Mouse (Mus musculus) G1E (cell line): Measurements from ENCODE around the gene Kif19a. TPM values are rescaled to one million over a fixed set of nuclear protein-coding genes. Genes with fewer than 3 reads are reported as not detected.

Source experiments
- ATAC-seq: 2 replicates; pipeline ENCODE4 v1.8.0; 2016; ENCODE audit warnings: mild to moderate bottlenecking; ENCODE audit not compliant: insufficient number of reproducible peaks, poor library complexity, low FRiP score, severe bottlenecking; ENCODE audit errors: extremely low read depth
- DNase-seq: peaks from one replicate; pipeline ENCODE4 v3.0.0; 2012; ENCODE audit warnings: low spot score
- H3K27me3 ChIP-seq: 2 replicates; pipeline ENCODE4 v1.6.1; 2012; ENCODE audit warnings: mild to moderate bottlenecking, low read length, inconsistent platforms; ENCODE audit not compliant: insufficient read depth
- H3K36me3 ChIP-seq: replicated peaks from 2 replicates; pipeline ENCODE3; 2012; ENCODE audit warnings: mild to moderate bottlenecking, inconsistent platforms
- H3K4me1 ChIP-seq: 2 replicates; pipeline ENCODE4 v1.6.1; 2012; ENCODE audit warnings: low read depth, low read length, inconsistent platforms, mixed read lengths; ENCODE audit not compliant: insufficient read depth
- H3K4me3 ChIP-seq: 2 replicates; pipeline ENCODE4 v1.5.1; 2012; ENCODE audit warnings: low read depth, mild to moderate bottlenecking, inconsistent platforms, low read length, moderate library complexity, mixed read lengths
- H3K9me3 ChIP-seq: replicated peaks from 2 replicates; pipeline ENCODE4 v1.6.1; 2012; ENCODE audit warnings: inconsistent platforms
- CTCF ChIP-seq: IDR thresholded peaks from 2 replicates; pipeline ENCODE4 v1.5.1; 2012; ENCODE audit warnings: low read depth, low read length, inconsistent platforms, mixed read lengths
- GATA1 ChIP-seq: IDR thresholded peaks from 2 replicates; pipeline ENCODE4 v1.6.1; 2012; ENCODE audit warnings: borderline replicate concordance, low read length, inconsistent platforms, mixed read lengths
- GATA2 ChIP-seq: IDR thresholded peaks from 2 replicates; pipeline ENCODE4 v1.6.1; 2012; ENCODE audit warnings: low read depth, low read length, inconsistent platforms, borderline replicate concordance
- POLR2AphosphoS5 ChIP-seq: IDR thresholded peaks from 2 replicates; pipeline ENCODE4 v1.6.1; 2012; ENCODE audit warnings: low read depth, low read length, inconsistent platforms; ENCODE audit not compliant: insufficient replicate concordance
- TAL1 ChIP-seq: conservative IDR thresholded peaks from 2 replicates; pipeline ENCODE4 v1.6.1; 2012; ENCODE audit warnings: low read depth, low read length, inconsistent platforms, mixed read lengths
- polyA plus RNA-seq: library from polyadenylated mRNA; stranded (reverse); fragments of >175 nt; gene quantifications from 2 replicates; pipeline ENCODE4 v1.2.3, GENCODE M21; 2012
- total RNA-seq, 2 experiments: library from RNA; stranded (forward) in 1 of 2; stranded (reverse) in 1 of 2; fragments of 200-1000 nt in 1 of 2; fragments of >200 nt in 1 of 2; fragmentation: Nextera tagmentation in 1 of 2; gene quantifications; 2 replicates each; pipeline ENCODE4 v1.2.3; 2014 to 2017

The Kif19a gene
- total and polyA plus RNA-seq, 3 experiments: not detected

GRCm38 (mm10) chr11:114790171-114790570 lies 25.0 kb downstream of the Kif19a start:
- ATAC-seq (no peak), DNase-seq (no peak)
- H3K4me3 ChIP-seq: no peak overlapping the region
- no peaks in the 10 kb centered on the region for H3K36me3 ChIP-seq
- no peaks in the 10 kb centered on the region for H3K4me1 ChIP-seq
- no peak for TF ChIP-seq TAL1
- no peak for TF ChIP-seq CTCF
- H3K9me3 ChIP-seq: peaks cover 93% of the 10 kb centered on the region
- H3K27me3 ChIP-seq: no peaks in the 10 kb centered on the region; the same call in 1 of the 2 replicates

DNA sequence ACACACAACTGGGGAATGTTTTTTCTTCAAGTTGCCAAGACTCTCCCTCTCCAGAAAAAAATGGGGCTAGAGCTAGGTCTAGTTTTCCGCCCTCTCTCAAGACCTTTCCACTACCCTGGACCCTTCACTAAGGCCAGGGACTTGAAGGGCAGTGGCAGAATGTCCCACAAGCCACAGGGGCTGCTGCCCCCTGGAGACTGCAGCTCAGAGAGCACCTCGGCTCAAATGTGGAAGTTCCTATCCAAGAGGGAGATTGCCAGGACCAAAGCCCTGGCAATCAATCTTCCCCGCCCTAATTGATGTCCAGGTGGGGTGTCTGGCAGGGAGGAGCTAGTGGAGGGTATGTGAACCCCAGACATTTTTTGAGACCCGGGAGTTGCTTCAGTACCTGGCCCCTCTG lies 25.7 kb downstream of the Kif19a start:
- H3K27me3 ChIP-seq: no peaks in the 10 kb centered on the region; the same call in 1 of the 2 replicates
- no peak for TF ChIP-seq POLR2AphosphoS5
- TF ChIP-seq GATA2: no peak
- no peak for TF ChIP-seq CTCF
- no peak for TF ChIP-seq GATA1
- no peak for TF ChIP-seq TAL1
- H3K4me1 ChIP-seq: no peaks in the 10 kb centered on the region
- no peaks in the 10 kb centered on the region for H3K36me3 ChIP-seq
- ATAC-seq: no peak
- H3K9me3 ChIP-seq: peaks cover 93% of the 10 kb centered on the region
- no peak for DNase-seq
- H3K4me3 ChIP-seq: no peak overlapping the region

- ATAC-seq (no peak), DNase-seq (no peak)
- H3K9me3 ChIP-seq: peaks cover 93% of the 10 kb centered on the region
- H3K4me3 ChIP-seq: peak overlapping the region; percentile 33; the same call in 1 of the 2 replicates
- H3K4me1 ChIP-seq: no peaks in the 10 kb centered on the region
- no peaks in the 10 kb centered on the region; the same call in 1 of the 2 replicates for H3K27me3 ChIP-seq
- no peak for TF ChIP-seq POLR2AphosphoS5
- TF ChIP-seq TAL1: no peak
- no peak for TF ChIP-seq GATA2
- no peak for TF ChIP-seq CTCF
- no peak for TF ChIP-seq GATA1
- no peaks in the 10 kb centered on the region for H3K36me3 ChIP-seq
These were observed 26.2 kb downstream of the Kif19a start for GRCm38 (mm10) chr11:114791351-114791889.

DNA sequence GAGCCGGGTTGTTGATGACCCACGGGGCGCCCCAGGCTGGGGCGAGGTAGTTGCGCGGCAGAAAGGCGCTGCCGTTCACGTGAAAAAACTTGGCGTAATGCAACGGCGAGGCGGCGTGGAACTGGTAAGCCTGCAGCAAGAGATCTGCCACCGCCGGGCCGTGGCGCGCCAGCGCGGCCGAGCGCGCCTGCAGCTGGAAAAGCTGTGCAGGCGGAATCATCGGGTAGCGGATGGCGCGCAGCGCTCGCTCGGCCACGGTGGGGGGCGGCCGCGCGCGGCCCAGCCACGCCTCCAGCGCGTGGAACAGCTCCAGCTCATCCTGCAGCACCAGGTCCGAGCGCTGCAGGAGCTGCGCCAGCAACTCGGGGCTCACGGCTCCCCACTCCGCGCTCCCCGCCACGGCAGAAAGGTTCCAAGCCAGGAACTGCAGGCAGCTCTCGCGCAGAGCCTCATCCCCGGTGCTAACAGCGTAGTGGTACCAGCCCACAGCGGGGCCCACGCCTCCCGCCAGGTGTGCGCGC lies 26.8 kb downstream of the Kif19a start:
- no peaks in the 10 kb centered on the region; the same call in 1 of the 2 replicates for H3K27me3 ChIP-seq
- H3K4me1 ChIP-seq: no peaks in the 10 kb centered on the region
- no peaks in the 10 kb centered on the region for H3K36me3 ChIP-seq
- DNase-seq (no peak), ATAC-seq (no peak)
- H3K9me3 ChIP-seq: peaks cover 93% of the 10 kb centered on the region
- peak overlapping the region; percentile 33; the same call in 1 of the 2 replicates for H3K4me3 ChIP-seq
- no peak for TF ChIP-seq TAL1
- TF ChIP-seq GATA1: no peak
- no peak for TF ChIP-seq GATA2
- no peak for TF ChIP-seq POLR2AphosphoS5
- no peak for TF ChIP-seq CTCF

- ATAC-seq (no peak), DNase-seq (no peak)
- Histone ChIP-seq H3K4me1 (no peaks in the 10 kb centered on the region), H3K27me3 (no peaks in the 10 kb centered on the region; the same call in 1 of the 2 replicates), H3K36me3 (no peaks in the 10 kb centered on the region), H3K9me3 (peaks cover 92% of the 10 kb centered on the region), H3K4me3 (no peak overlapping the region)
- TF ChIP-seq GATA1 (no peak), CTCF (no peak), GATA2 (no peak), TAL1 (no peak)
These were observed 27.8 kb downstream of the Kif19a start for GRCm38 (mm10) chr11:114792931-114793494.

DNA sequence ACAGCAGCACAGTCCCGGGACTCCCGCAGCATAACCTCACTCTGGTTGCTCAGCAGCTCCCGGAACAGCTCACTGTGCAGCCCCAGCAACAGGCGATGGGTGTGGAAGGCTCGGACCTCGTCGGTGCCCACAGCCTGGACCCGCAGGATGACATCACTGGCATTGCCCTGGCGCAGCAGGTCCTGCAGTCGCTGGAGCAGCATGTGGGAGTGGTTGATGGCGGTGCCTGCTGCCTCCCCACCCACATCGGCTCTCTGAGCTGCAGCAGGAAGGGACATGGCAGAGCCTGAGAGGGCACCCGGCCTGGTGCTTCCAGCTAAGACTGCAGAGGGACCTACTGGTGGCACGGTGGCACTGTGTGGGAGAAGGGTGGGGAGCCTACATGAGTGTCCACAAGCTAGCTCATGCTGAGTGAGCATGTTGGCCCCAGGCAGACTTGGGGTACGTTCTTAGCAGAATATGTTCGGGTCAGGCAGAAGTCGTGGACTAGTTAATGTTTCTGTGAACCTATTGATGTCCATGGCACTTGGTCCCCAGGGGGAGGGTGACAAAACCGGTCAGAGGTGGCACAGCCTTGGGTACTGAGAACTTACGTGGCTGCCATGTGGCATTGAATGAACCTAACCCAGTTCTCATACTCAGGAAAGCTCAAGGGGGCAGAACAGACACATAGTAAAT lies 28.8 kb downstream of the Kif19a start:
- H3K36me3 ChIP-seq: no peaks in the 10 kb centered on the region
- H3K27me3 ChIP-seq: no peaks in the 10 kb centered on the region; the same call in 1 of the 2 replicates
- peaks cover 92% of the 10 kb centered on the region for H3K9me3 ChIP-seq
- no peak for TF ChIP-seq GATA2
- no peak for TF ChIP-seq GATA1
- no peak for TF ChIP-seq POLR2AphosphoS5
- no peak overlapping the region; the same call in 1 of the 2 replicates for H3K4me3 ChIP-seq
- no peaks in the 10 kb centered on the region for H3K4me1 ChIP-seq
- no peak for ATAC-seq
- no peak for DNase-seq
